Mouse (Mus musculus) myocyte (in vitro differentiated cells): Measurements from ENCODE around the gene Ptk7. TPM values are rescaled to one million over a fixed set of nuclear protein-coding genes. Genes with fewer than 3 reads are reported as not detected.

Experiments used
- H3K27me3 ChIP-seq: one replicate; pipeline ENCODE4 v1.6.1; 2011; ENCODE audit not compliant: control insufficient read depth, insufficient read depth, insufficient read length
- H3K36me3 ChIP-seq: one replicate; pipeline ENCODE4 v1.6.1; 2011; ENCODE audit not compliant: control insufficient read depth, insufficient read depth
- H3K4me2 ChIP-seq: one replicate; pipeline ENCODE4 v1.6.1; 2011; ENCODE audit warnings: low read depth, control low read depth
- H3K4me3 ChIP-seq: one replicate; pipeline ENCODE4 v1.5.1; 2011; ENCODE audit warnings: mild to moderate bottlenecking, control low read depth, moderate library complexity
- H3K79me2 ChIP-seq: one replicate; pipeline ENCODE4 v1.6.1; 2011; ENCODE audit not compliant: control insufficient read depth, insufficient read depth
- H3ac ChIP-seq: one replicate; pipeline ENCODE4 v1.6.1; 2011; ENCODE audit not compliant: control insufficient read depth, insufficient read length
- CEBPB ChIP-seq: IDR thresholded peaks from 2 replicates; pipeline ENCODE4 v1.6.1; 2011; ENCODE audit warnings: mild to moderate bottlenecking, moderate library complexity; ENCODE audit not compliant: poor library complexity, insufficient read depth, severe bottlenecking
- E2F4 ChIP-seq: IDR thresholded peaks from one replicate; pipeline ENCODE4 v1.6.1; 2011; ENCODE audit warnings: mild to moderate bottlenecking, control low read depth, moderate library complexity; ENCODE audit not compliant: insufficient read depth
- MAX ChIP-seq: IDR thresholded peaks from one replicate; pipeline ENCODE4 v1.6.1; 2011; ENCODE audit warnings: low read depth, mild to moderate bottlenecking, control low read depth
- MYOD1 ChIP-seq, 3 experiments: IDR thresholded peaks; one replicate each; pipeline ENCODE4 v1.6.1; 2011; ENCODE audit warnings: control low read depth in 2 of 3, low read depth in 2 of 3, mild to moderate bottlenecking in 2 of 3, moderate library complexity in 1 of 3; ENCODE audit not compliant: insufficient read length in 2 of 3, control insufficient read depth in 1 of 3
- MYOG ChIP-seq, 3 experiments: IDR thresholded peaks; one replicate each; pipeline ENCODE4 v1.6.1; 2011; ENCODE audit warnings: control low read depth in 2 of 3, low read depth in 2 of 3, mild to moderate bottlenecking in 2 of 3; ENCODE audit not compliant: insufficient read length in 2 of 3, control insufficient read depth in 1 of 3, insufficient read depth in 1 of 3
- POLR2A ChIP-seq: IDR thresholded peaks from one replicate; pipeline ENCODE4 v1.6.1; 2011; ENCODE audit warnings: low read depth, mild to moderate bottlenecking, control low read depth, moderate library complexity; ENCODE audit not compliant: insufficient read length
- POLR2AphosphoS2 ChIP-seq: IDR thresholded peaks from one replicate; pipeline ENCODE4 v1.6.1; 2011; ENCODE audit warnings: low read depth, control low read depth; ENCODE audit not compliant: insufficient read length
- REST ChIP-seq: IDR thresholded peaks from one replicate; pipeline ENCODE4 v1.6.1; 2011; ENCODE audit warnings: mild to moderate bottlenecking, control low read depth, moderate library complexity; ENCODE audit not compliant: insufficient read depth, insufficient read length
- SRF ChIP-seq: IDR thresholded peaks from one replicate; pipeline ENCODE4 v1.6.1; 2011; ENCODE audit warnings: low read depth; ENCODE audit not compliant: control insufficient read depth, insufficient read length
- TCF12 ChIP-seq: IDR thresholded peaks from one replicate; pipeline ENCODE4 v1.6.1; 2011; ENCODE audit warnings: mild to moderate bottlenecking, control low read depth; ENCODE audit not compliant: poor library complexity, insufficient read depth, severe bottlenecking
- TCF3 ChIP-seq: IDR thresholded peaks from one replicate; pipeline ENCODE4 v1.6.1; 2011; ENCODE audit warnings: low read depth, control low read depth; ENCODE audit not compliant: insufficient read length
- USF1 ChIP-seq: IDR thresholded peaks from one replicate; pipeline ENCODE4 v1.6.1; 2011; ENCODE audit warnings: low read depth, mild to moderate bottlenecking, control low read depth, moderate library complexity
- polyA plus RNA-seq: library from polyadenylated mRNA; unstranded; fragments of >200 nt; fragmentation: generic; extraction: Trizol; gene quantifications from one replicate; pipeline ENCODE4 v1.2.1, GENCODE M21; 2012; ENCODE audit warnings: missing spikeins

Ptk7 gene
- polyA plus RNA-seq, 1 experiment = 15.6 TPM

GRCm38 (mm10) chr17:46618394-46618768 lies 10.9 kb downstream of the Ptk7 start:
- Histone ChIP-seq H3ac (no peak overlapping the region), H3K36me3 (no peaks in the 10 kb centered on the region), H3K4me2 (no peak overlapping the region), H3K4me3 (no peak overlapping the region), H3K27me3 (no peaks in the 10 kb centered on the region), H3K79me2 (peaks cover 6% of the 10 kb centered on the region)
- TF ChIP-seq E2F4 = no peak

- no peaks in the 10 kb centered on the region for H3K27me3 ChIP-seq
- TF ChIP-seq E2F4 (no peak), MAX (no peak), POLR2A (no peak), TCF3 (no peak), REST (no peak), POLR2AphosphoS2 (no peak), USF1 (no peak), MYOD1 (IDR thresholded peaks at IDR 0.05; ENCODE audit: control insufficient read depth in 1 of 3, insufficient read length in 2 of 3, low read depth in 2 of 3) (no peak), SRF (no peak), CEBPB (no peak), TCF12 (no peak), MYOG (IDR thresholded peaks at IDR 0.05; ENCODE audit: control insufficient read depth in 1 of 3, insufficient read depth in 1 of 3, insufficient read length in 2 of 3, low read depth in 2 of 3) (no peak)
- no peak overlapping the region for H3K4me3 ChIP-seq
Observed at GRCm38 (mm10) chr17:46617799-46618198, 11.5 kb downstream of the Ptk7 start.

GRCm38 (mm10) chr17:46613229-46613628 lies 16.1 kb downstream of the Ptk7 start:
- no peaks in the 10 kb centered on the region for H3K27me3 ChIP-seq
- no peak overlapping the region for H3ac ChIP-seq
- no peak overlapping the region for H3K4me3 ChIP-seq
- H3K4me2 ChIP-seq = no peak overlapping the region
- H3K36me3 ChIP-seq = no peaks in the 10 kb centered on the region
- TF ChIP-seq POLR2AphosphoS2 (no peak), POLR2A (no peak), MAX (no peak), USF1 (no peak), REST (no peak)
- H3K79me2 ChIP-seq = no peaks in the 10 kb centered on the region

More at GRCm38 (mm10) chr17:46617799-46618198, 11.5 kb downstream of the Ptk7 start:
- peaks cover 6% of the 10 kb centered on the region for H3K79me2 ChIP-seq
- no peak overlapping the region for H3ac ChIP-seq
- H3K36me3 ChIP-seq = no peaks in the 10 kb centered on the region
- no peak overlapping the region for H3K4me2 ChIP-seq

- H3K36me3 ChIP-seq = no peaks in the 10 kb centered on the region
- no peak overlapping the region for H3K4me2 ChIP-seq
- no peaks in the 10 kb centered on the region for H3K27me3 ChIP-seq
- no peak overlapping the region for H3ac ChIP-seq
- H3K4me3 ChIP-seq = no peak overlapping the region
- H3K79me2 ChIP-seq = no peaks in the 10 kb centered on the region
- TF ChIP-seq TCF12 = no peak
- TF ChIP-seq POLR2A = no peak
- TF ChIP-seq MYOG (IDR thresholded peaks at IDR 0.05; ENCODE audit: control insufficient read depth in 1 of 3, insufficient read depth in 1 of 3, insufficient read length in 2 of 3, low read depth in 2 of 3) = no peak
- no peak for TF ChIP-seq CEBPB
- no peak for TF ChIP-seq USF1
- no peak for TF ChIP-seq MYOD1 (IDR thresholded peaks at IDR 0.05; ENCODE audit: control insufficient read depth in 1 of 3, insufficient read length in 2 of 3, low read depth in 2 of 3)
- TF ChIP-seq SRF = no peak
- no peak for TF ChIP-seq E2F4
- no peak for TF ChIP-seq POLR2AphosphoS2
Observed at GRCm38 (mm10) chr17:46612820-46613219, 16.5 kb downstream of the Ptk7 start.

GRCm38 (mm10) chr17:46612189-46612588 lies 17.1 kb downstream of the Ptk7 start:
- no peak overlapping the region for H3ac ChIP-seq
- no peaks in the 10 kb centered on the region for H3K27me3 ChIP-seq
- H3K79me2 ChIP-seq = no peaks in the 10 kb centered on the region
- H3K36me3 ChIP-seq = no peaks in the 10 kb centered on the region
- no peak for TF ChIP-seq USF1
- TF ChIP-seq CEBPB = no peak
- TF ChIP-seq E2F4 = no peak
- no peak for TF ChIP-seq POLR2AphosphoS2
- no peak for TF ChIP-seq MAX
- no peak for TF ChIP-seq POLR2A
- no peak for TF ChIP-seq MYOD1 (IDR thresholded peaks at IDR 0.05; ENCODE audit: control insufficient read depth in 1 of 3, insufficient read length in 2 of 3, low read depth in 2 of 3)
- no peak for TF ChIP-seq TCF12
- TF ChIP-seq REST = no peak
- no peak for TF ChIP-seq SRF
- no peak for TF ChIP-seq TCF3
- TF ChIP-seq MYOG (IDR thresholded peaks at IDR 0.05; ENCODE audit: control insufficient read depth in 1 of 3, insufficient read depth in 1 of 3, insufficient read length in 2 of 3, low read depth in 2 of 3) = no peak
- no peak overlapping the region for H3K4me3 ChIP-seq
- H3K4me2 ChIP-seq = no peak overlapping the region
